Mouse (Mus musculus) hindbrain, embryonic 11.5 days (tissue): ENCODE data around the gene Lamb1. TPM values are rescaled to one million over a fixed set of nuclear protein-coding genes. Genes with fewer than 3 reads are reported as not detected.

Source experiments
- ATAC-seq: fragments of 200-750 bp; cut with Nextera tagmentation; 2 replicates; pipeline ENCODE4 v1.8.0; 2017; ENCODE audit warnings: mild to moderate bottlenecking, moderate TSS enrichment, moderate library complexity; ENCODE audit not compliant: low FRiP score
- DNase-seq: peaks from one replicate; pipeline ENCODE4 v3.0.0-alpha.2; 2015; ENCODE audit warnings: low spot score
- H3K27ac ChIP-seq: fragments of 300-500 bp; sonication (generic); 2 replicates; pipeline ENCODE4 v1.5.1; 2014; ENCODE audit warnings: mild to moderate bottlenecking, low read depth, low read length
- H3K27me3 ChIP-seq: fragments of 300-500 bp; sonication (generic); 2 replicates; pipeline ENCODE4 v1.6.1; 2014; ENCODE audit warnings: mild to moderate bottlenecking, low read length, moderate library complexity, mixed read lengths; ENCODE audit not compliant: control insufficient read depth, insufficient read depth
- H3K36me3 ChIP-seq: fragments of 300-500 bp; sonication (generic); 2 replicates; pipeline ENCODE4 v1.6.1; 2014; ENCODE audit warnings: mild to moderate bottlenecking, low read length, moderate library complexity, mixed read lengths; ENCODE audit not compliant: control insufficient read depth, insufficient read depth
- H3K4me1 ChIP-seq: fragments of 300-500 bp; sonication (generic); replicated peaks from 2 replicates; pipeline ENCODE4 v1.6.1; 2014; ENCODE audit warnings: low read length, mixed read lengths; ENCODE audit not compliant: control insufficient read depth, insufficient read depth
- H3K4me2 ChIP-seq: fragments of 300-500 bp; sonication (generic); replicated peaks from 2 replicates; pipeline ENCODE4 v1.6.1; 2014; ENCODE audit warnings: mild to moderate bottlenecking, low read depth, low read length
- H3K4me3 ChIP-seq: fragments of 300-500 bp; sonication (generic); 2 replicates; pipeline ENCODE4 v1.5.1; 2014; ENCODE audit warnings: low read depth, low read length
- H3K9ac ChIP-seq: fragments of 300-500 bp; sonication (generic); 2 replicates; pipeline ENCODE4 v1.6.1; 2014; ENCODE audit warnings: low read depth, low read length
- H3K9me3 ChIP-seq: fragments of 300-500 bp; sonication (generic); 2 replicates; pipeline ENCODE4 v1.6.1; 2016; ENCODE audit warnings: low read length; ENCODE audit not compliant: control insufficient read depth
- WGBS: fragments of 180-500 bp; shearing (Covaris S2); extraction: QIAGEN DNeasy Blood & Tissue Kit; methylation state at CpG from one replicate; pipeline ENCODE4 v1.1.7; 2014; 5-methylcytosine and 5-hydroxymethylcytosine counted together
- polyA plus RNA-seq: library from polyadenylated mRNA; unstranded; fragments of >200 nt; fragmentation: Nextera tagmentation; extraction: Ambion mirVana; gene quantifications from 2 replicates; pipeline ENCODE4 v1.2.1, GENCODE M21; 2014

Lamb1 gene
- polyA plus RNA-seq, 1 experiment from 2014 or later: 21.2 TPM

- H3K4me3 ChIP-seq: no peak overlapping the region
- H3K9ac ChIP-seq: no peak overlapping the region
- DNase-seq (no peak), ATAC-seq (no peak)
- H3K27ac ChIP-seq: no peak overlapping the region
- H3K36me3 ChIP-seq: no peaks in the 10 kb centered on the region
- no peaks in the 10 kb centered on the region for H3K27me3 ChIP-seq
- no peak overlapping the region for H3K4me2 ChIP-seq
- WGBS: 87% methylated on average over 4 of the region's 4 CpGs
- no peaks in the 10 kb centered on the region for H3K4me1 ChIP-seq
- H3K9me3 ChIP-seq: no peaks in the 10 kb centered on the region
Observed at GRCm38 (mm10) chr12:31298122-31298521, 33.1 kb downstream of the Lamb1 start.

- DNase-seq: no peak
- Histone ChIP-seq H3K4me1 (no peaks in the 10 kb centered on the region), H3K36me3 (no peaks in the 10 kb centered on the region), H3K9ac (no peak overlapping the region), H3K4me2 (no peak overlapping the region), H3K27ac (no peak overlapping the region), H3K4me3 (no peak overlapping the region), H3K9me3 (no peaks in the 10 kb centered on the region), H3K27me3 (no peaks in the 10 kb centered on the region)
- WGBS: 85% methylated on average over 8 of the region's 8 CpGs
- no peak for ATAC-seq
Observed at GRCm38 (mm10) chr12:31298530-31298929, 33.5 kb downstream of the Lamb1 start.

- DNase-seq (no peak), ATAC-seq (no peak)
- WGBS: 90% methylated on average over 3 of the region's 3 CpGs
- H3K4me3 ChIP-seq: no peak overlapping the region
- no peaks in the 10 kb centered on the region for H3K9me3 ChIP-seq
- no peak overlapping the region for H3K27ac ChIP-seq
- H3K27me3 ChIP-seq: no peaks in the 10 kb centered on the region
- no peak overlapping the region for H3K9ac ChIP-seq
- H3K4me1 ChIP-seq: no peaks in the 10 kb centered on the region
- no peak overlapping the region for H3K4me2 ChIP-seq
- no peaks in the 10 kb centered on the region for H3K36me3 ChIP-seq
Observed at GRCm38 (mm10) chr12:31299126-31299525, 34.1 kb downstream of the Lamb1 start.

GRCm38 (mm10) chr12:31299676-31300197, 34.7 kb downstream of the Lamb1 start:
- DNase-seq: no peak
- 88% methylated on average over 14 of the region's 14 CpGs for WGBS

GRCm38 (mm10) chr12:31300276-31300675, 35.2 kb downstream of the Lamb1 start:
- no peak overlapping the region for H3K9ac ChIP-seq
- 95% methylated on average over 9 of the region's 9 CpGs for WGBS
- H3K27ac ChIP-seq: no peak overlapping the region
- H3K4me3 ChIP-seq: no peak overlapping the region
- no peak for DNase-seq
- no peaks in the 10 kb centered on the region for H3K9me3 ChIP-seq
- no peaks in the 10 kb centered on the region for H3K27me3 ChIP-seq
- H3K4me2 ChIP-seq: no peak overlapping the region
- no peaks in the 10 kb centered on the region for H3K36me3 ChIP-seq
- no peaks in the 10 kb centered on the region for H3K4me1 ChIP-seq
- ATAC-seq: no peak

More at GRCm38 (mm10) chr12:31299676-31300197, 34.7 kb downstream of the Lamb1 start:
- no peaks in the 10 kb centered on the region for H3K9me3 ChIP-seq
- no peak overlapping the region for H3K27ac ChIP-seq
- no peak overlapping the region for H3K4me2 ChIP-seq
- H3K4me1 ChIP-seq: no peaks in the 10 kb centered on the region
- no peaks in the 10 kb centered on the region for H3K36me3 ChIP-seq
- H3K4me3 ChIP-seq: no peak overlapping the region
- no peak for ATAC-seq
- no peak overlapping the region for H3K9ac ChIP-seq
- H3K27me3 ChIP-seq: no peaks in the 10 kb centered on the region

GRCm38 (mm10) chr12:31302266-31302665, 37.2 kb downstream of the Lamb1 start:
- WGBS: 85% methylated on average over 5 of the region's 5 CpGs
- Histone ChIP-seq H3K4me2 (no peak overlapping the region), H3K9me3 (no peaks in the 10 kb centered on the region), H3K9ac (no peak overlapping the region), H3K27me3 (no peaks in the 10 kb centered on the region), H3K4me1 (no peaks in the 10 kb centered on the region), H3K36me3 (no peaks in the 10 kb centered on the region), H3K4me3 (no peak overlapping the region), H3K27ac (no peak overlapping the region)
- DNase-seq: no peak
- ATAC-seq: no peak

GRCm38 (mm10) chr12:31302766-31303511, 37.9 kb downstream of the Lamb1 start:
- ATAC-seq: no peak
- Histone ChIP-seq H3K27ac (no peak overlapping the region), H3K9me3 (no peaks in the 10 kb centered on the region)

GRCm38 (mm10) chr12:31306075-31306675, 41.1 kb downstream of the Lamb1 start:
- no peak overlapping the region for H3K9ac ChIP-seq
- no peak for ATAC-seq
- WGBS: 84% methylated on average over 5 of the region's 5 CpGs
- no peaks in the 10 kb centered on the region for H3K9me3 ChIP-seq
- no peak for DNase-seq
- no peak overlapping the region for H3K4me3 ChIP-seq
- 0 out of 2 replicates have a peak, but pooled peaks cover 2% of the 10 kb centered on the region for H3K4me1 ChIP-seq
- H3K27ac ChIP-seq: no peak overlapping the region
- H3K4me2 ChIP-seq: no peak overlapping the region
- no peaks in the 10 kb centered on the region for H3K27me3 ChIP-seq
- H3K36me3 ChIP-seq: no peaks in the 10 kb centered on the region

More at GRCm38 (mm10) chr12:31302766-31303511, 37.9 kb downstream of the Lamb1 start:
- Histone ChIP-seq H3K27me3 (no peaks in the 10 kb centered on the region), H3K9ac (no peak overlapping the region), H3K36me3 (no peaks in the 10 kb centered on the region), H3K4me2 (no peak overlapping the region), H3K4me1 (no peaks in the 10 kb centered on the region), H3K4me3 (no peak overlapping the region)
- 88% methylated on average over 16 of the region's 16 CpGs for WGBS
- no peak for DNase-seq

GRCm38 (mm10) chr12:31307011-31307410, 42.0 kb downstream of the Lamb1 start:
- Histone ChIP-seq H3K27me3 (no peaks in the 10 kb centered on the region), H3K4me1 (0 out of 2 replicates have a peak, but pooled peaks cover 2% of the 10 kb centered on the region), H3K4me2 (no peak overlapping the region), H3K27ac (no peak overlapping the region), H3K9me3 (no peaks in the 10 kb centered on the region), H3K9ac (no peak overlapping the region), H3K4me3 (no peak overlapping the region), H3K36me3 (no peaks in the 10 kb centered on the region)
- ATAC-seq: no peak
- DNase-seq: no peak
- WGBS: 93% methylated on average over 8 of the region's 8 CpGs
